In genomic region chr11:70075581-70075980, GRCm38 (mm10) we compare ENCODE assay signal across 16 mouse cellular contexts. TPM values are rescaled to one million over a fixed set of nuclear protein-coding genes. Genes with fewer than 3 reads are reported as not detected.
DNase-seq lines count a peak whose midpoint lies in the region; ATAC-seq and TF ChIP-seq lines count a peak whose summit lies in the region.
"Had no signal": no experiment of that assay in that cellular context is flagged by ENCODE, and none has a peak within 500 bp of the region (broad histone marks: within the 10 kb centered on the region; RNA-seq: fewer than 3 reads in every experiment).

No protein-coding gene starts in this region.

- no peak overlapping the region for H3K27ac ChIP-seq in ES-E14 (ENCODE audit: insufficient read depth, low read depth, low read length, poor library complexity, severe bottlenecking)
- H3K27ac ChIP-seq in liver, embryonic 14.5 days: peak overlapping the region; percentile 90
- H3K27ac ChIP-seq: intestine, embryonic 15.5 days; layer of hippocampus, adult 2 months; limb, embryonic 12.5 days had no signal

- no peaks in the 10 kb centered on the region; a peak in 1 of 4 replicates for H3K4me1 ChIP-seq in ES-E14 (ENCODE audit: control insufficient read depth in 2 of 2, insufficient read depth in 2 of 2, low read length in 2 of 2, poor library complexity in 1 of 2)
- peaks cover 20 to 34% of the 10 kb centered on the region in 2 experiments for H3K4me1 ChIP-seq in liver, embryonic 14.5 days (replicated peaks; ENCODE audit: control insufficient read depth in 2 of 2, insufficient read depth in 2 of 2, low read length in 1 of 2)
- H3K4me1 ChIP-seq: intestine, embryonic 15.5 days had no signal

- no peaks in the 10 kb centered on the region for H3K27me3 ChIP-seq in liver, embryonic 14.5 days (ENCODE audit: control insufficient read depth, insufficient read depth, low read length)
- H3K27me3 ChIP-seq: intestine, embryonic 15.5 days; limb, embryonic 12.5 days had no signal

- DNase-seq in 3T3-L1 (ENCODE audit: low read depth, low spot score) (peak; percentile 76), ES-E14 (ENCODE audit: low read depth, low spot score) (no peak)
- peak; percentile 72 to 75 for DNase-seq in adrenal gland, postnatal 36 days
- peak; percentile 73 to 75 (median 75) for DNase-seq in liver, embryonic 14.5 days (ENCODE audit: low read depth in 3 of 3, low spot score in 3 of 3)
- no peak for DNase-seq in cerebellum, adult 9-10 months
- no peak for DNase-seq in layer of hippocampus, postnatal 36 days
- DNase-seq in right cerebral cortex, postnatal 10 days (ENCODE audit: low spot score in 2 of 2): no peak
- DNase-seq in cerebellum, adult 18-20 months: no peak
- DNase-seq: cerebellum, postnatal 25 days had no signal

- H3K4me3 ChIP-seq in ES-E14 (ENCODE audit: insufficient read depth in 1 of 2, low read depth in 1 of 2, low read length in 2 of 2, poor library complexity in 1 of 2, severe bottlenecking in 1 of 2): no peak overlapping the region
- no peak overlapping the region for H3K4me3 ChIP-seq in liver, embryonic 14.5 days (ENCODE audit: insufficient read depth in 1 of 2, low read depth in 2 of 2, low read length in 2 of 2)
- H3K4me3 ChIP-seq: intestine, embryonic 15.5 days; layer of hippocampus, adult 2 months; limb, embryonic 12.5 days had no signal

- 56% methylated on average over 6 of the region's 6 CpGs for WGBS in liver, embryonic 14.5 days (ENCODE audit: insufficient replicate concordance)

- peak overlapping the region; percentile 50 for H3K4me2 ChIP-seq in liver, embryonic 14.5 days (ENCODE audit: low read depth)

- H3K9ac ChIP-seq in ES-E14 (ENCODE audit: insufficient read depth, low read depth, low read length, poor library complexity, severe bottlenecking): no peak overlapping the region
- H3K9ac ChIP-seq in liver, embryonic 14.5 days (replicated peaks): 0 out of 2 replicates have a peak overlapping the region, but pooled peaks have one; percentile 44
- H3K9ac ChIP-seq: intestine, embryonic 15.5 days; limb, embryonic 12.5 days had no signal

- H3K36me3 ChIP-seq in ES-E14 (ENCODE audit: control insufficient read depth, insufficient read depth, low read length, poor library complexity, severe bottlenecking): no peaks in the 10 kb centered on the region
- H3K36me3 ChIP-seq in liver, embryonic 14.5 days (replicated peaks; ENCODE audit: control insufficient read depth, insufficient read depth, low read depth): no peaks in the 10 kb centered on the region
- H3K36me3 ChIP-seq: hindbrain, embryonic 10.5 days; intestine, embryonic 15.5 days; limb, embryonic 12.5 days had no signal

- no peak for TF ChIP-seq CTCF in liver, embryonic 14.5 days (IDR thresholded peaks at IDR 0.05; ENCODE audit: low read depth)

- no peaks in the 10 kb centered on the region for H3K9me3 ChIP-seq in ES-E14 (ENCODE audit: control insufficient read depth, insufficient read depth, low read depth, low read length)
- no peaks in the 10 kb centered on the region for H3K9me3 ChIP-seq in liver, embryonic 14.5 days (ENCODE audit: control insufficient read depth, low read length)
- H3K9me3 ChIP-seq: hindbrain, embryonic 10.5 days; intestine, embryonic 15.5 days; limb, embryonic 12.5 days had no signal

- peak; percentile 83 for ATAC-seq in liver, embryonic 14.5 days (ENCODE audit: insufficient read depth)
- ATAC-seq: forebrain, embryonic 16.5 days; intestine, embryonic 15.5 days had no signal

- in situ Hi-C loops in ES-E14 (cut with MboI; ENCODE audit: low sequenced_read_pairs in 2 of 2, unreplicated experiment in 2 of 2): no loop called here

- TF ChIP-seq EP300 in liver, embryonic 14.5 days (IDR thresholded peaks at IDR 0.05; ENCODE audit: low read depth): peak; percentile 80

TF ChIP-seq in ES-E14, 5 proteins besides CTCF, POLR2A, EP300 and RAD21:
- peak; percentile 94 for TF ChIP-seq MAFK (IDR thresholded peaks at IDR 0.05; ENCODE audit: insufficient read depth, low read depth, low read length)
- no peak for TF ChIP-seq HCFC1 (IDR thresholded peaks at IDR 0.05; ENCODE audit: borderline replicate concordance, insufficient read depth, low read length)
- no peak for TF ChIP-seq CHD2 (IDR thresholded peaks at IDR 0.05; ENCODE audit: low read depth, low read length)
TF ChIP-seq in ES-E14: peak in this region for 1.

RNA-seq across cellular contexts. Expression of gene Asgr2, which starts 16.9 kb away (rescaled TPM):
- 2.0 and 2.1 TPM in 2 replicates for total RNA-seq in ES-E14 (2012; rRNA removed)
- 1 to 10 TPM in 1 of 2 experiments, under 1 TPM in 1; 0.60 to 2.1 TPM for total RNA-seq in adrenal gland, postnatal 36 days (2021)
- polyA plus RNA-seq in liver, embryonic 14.5 days (2012; rRNA removed): 10.0 and 11.5 TPM in 2 replicates
- polyA plus RNA-seq in liver, embryonic 14.5 days (2014; fragmentation: Nextera tagmentation; extraction: Ambion mirVana): 9.0 and 10.6 TPM in 2 replicates
- not detected for total RNA-seq in layer of hippocampus, postnatal 36 days (2021)
- total RNA-seq: granulocyte monocyte progenitor cell, adult 5-6 weeks; layer of hippocampus, adult 2 months; neutrophil, adult 5-6 weeks had no signal
- polyA plus RNA-seq: forebrain, embryonic 16.5 days; hindbrain, embryonic 10.5 days; limb, embryonic 12.5 days had no signal

RNA-seq across cellular contexts. Expression of gene Asgr1, which starts 21.7 kb away (rescaled TPM):
- total RNA-seq in ES-E14 (2012; rRNA removed): 0.58 TPM in 1 of 2 replicates, not detected in the other
- total RNA-seq in adrenal gland, postnatal 36 days (2021): under 1 TPM in 1 of 2 experiments, not detected in 1; 0.33 TPM
- 1.3 TPM in 2 replicates for polyA plus RNA-seq in liver, embryonic 14.5 days (2012; rRNA removed)
- 2.6 and 4.1 TPM in 2 replicates for polyA plus RNA-seq in liver, embryonic 14.5 days (2014; fragmentation: Nextera tagmentation; extraction: Ambion mirVana)
- total RNA-seq in layer of hippocampus, postnatal 36 days (2021): 1 to 10 TPM in 1 of 2 experiments, not detected in 1; 1.2 TPM
- total RNA-seq: granulocyte monocyte progenitor cell, adult 5-6 weeks; neutrophil, adult 5-6 weeks had no signal

RNA-seq across cellular contexts. Expression of gene Mgl2, which starts 54.5 kb away (rescaled TPM):
- total RNA-seq in ES-E14 (2012; rRNA removed): 0.42 and 1.8 TPM in 2 replicates
- 1 to 10 TPM; 2.7 to 3.4 TPM for total RNA-seq in adrenal gland, postnatal 36 days (2021)
- polyA plus RNA-seq in liver, embryonic 14.5 days (2012; rRNA removed): 1.1 and 1.2 TPM in 2 replicates
- 1.9 and 2.2 TPM in 2 replicates for polyA plus RNA-seq in liver, embryonic 14.5 days (2014; fragmentation: Nextera tagmentation; extraction: Ambion mirVana)
- under 1 TPM; 0.45 to 0.68 TPM for total RNA-seq in layer of hippocampus, postnatal 36 days (2021)
- total RNA-seq: neutrophil, adult 5-6 weeks had no signal
- polyA plus RNA-seq: hindbrain, embryonic 10.5 days; limb, embryonic 12.5 days had no signal

RNA-seq across cellular contexts. Expression of gene Dlg4, which starts 58.8 kb away (rescaled TPM):
- 10.8 and 11.4 TPM in 2 replicates for total RNA-seq in ES-E14 (2012; rRNA removed)
- 10 to 100 TPM; 27.4 to 40.4 TPM for total RNA-seq in adrenal gland, postnatal 36 days (2021)
- 1.5 and 1.9 TPM in 2 replicates for polyA plus RNA-seq in liver, embryonic 14.5 days (2012; rRNA removed)
- 0.33 and 0.54 TPM in 2 replicates for polyA plus RNA-seq in liver, embryonic 14.5 days (2014; fragmentation: Nextera tagmentation; extraction: Ambion mirVana)
- total RNA-seq in layer of hippocampus, postnatal 36 days (2021): 100 to 1,000 TPM; 888 to 914 TPM

Comparison
In these comparisons a context has a peak if more than half of its experiments do, and no peak if none do; other contexts are left out.
1. DNase-seq: peak in 3T3-L1 (single experiment), adrenal gland, postnatal 36 days (2 of 2) and liver, embryonic 14.5 days (3 of 3); none in ES-E14 (single experiment), cerebellum, adult 9-10 months (single experiment), layer of hippocampus, postnatal 36 days (0 of 2), right cerebral cortex, postnatal 10 days (0 of 2) and cerebellum, adult 18-20 months (0 of 2).